Mouse (Mus musculus) left cerebral cortex, postnatal 10 days (tissue): ENCODE results near the gene Tnfsf12. TPM values are rescaled to one million over a fixed set of nuclear protein-coding genes. Genes with fewer than 3 reads are reported as not detected.
"Not testable (repeated sequence)": the region's sequence is repeated elsewhere in the genome, so short reads cannot be mapped to it uniquely, and the experiment has no call there.

Experiments
- DNase-seq, 2 experiments: peaks; one replicate each; pipeline ENCODE4 v3.0.0; 2021 to 2022; ENCODE audit warnings: low spot score in 2 of 2, mixed read lengths in 1 of 2; ENCODE audit errors: extremely low spot score in 1 of 2
- intact Hi-C: fragments of 180-260 bp; cut with DNase I; formaldehyde crosslinking; loops from one replicate; pipeline ENCODE4 v1.15.1; 2025
- total RNA-seq, 2 experiments: library from RNA; stranded (reverse); gene quantifications; 2 replicates each; pipeline ENCODE4 v1.2.3; 2021

The Tnfsf12 gene
- total RNA-seq = 1 to 10 TPM; 7.4 TPM

DNA sequence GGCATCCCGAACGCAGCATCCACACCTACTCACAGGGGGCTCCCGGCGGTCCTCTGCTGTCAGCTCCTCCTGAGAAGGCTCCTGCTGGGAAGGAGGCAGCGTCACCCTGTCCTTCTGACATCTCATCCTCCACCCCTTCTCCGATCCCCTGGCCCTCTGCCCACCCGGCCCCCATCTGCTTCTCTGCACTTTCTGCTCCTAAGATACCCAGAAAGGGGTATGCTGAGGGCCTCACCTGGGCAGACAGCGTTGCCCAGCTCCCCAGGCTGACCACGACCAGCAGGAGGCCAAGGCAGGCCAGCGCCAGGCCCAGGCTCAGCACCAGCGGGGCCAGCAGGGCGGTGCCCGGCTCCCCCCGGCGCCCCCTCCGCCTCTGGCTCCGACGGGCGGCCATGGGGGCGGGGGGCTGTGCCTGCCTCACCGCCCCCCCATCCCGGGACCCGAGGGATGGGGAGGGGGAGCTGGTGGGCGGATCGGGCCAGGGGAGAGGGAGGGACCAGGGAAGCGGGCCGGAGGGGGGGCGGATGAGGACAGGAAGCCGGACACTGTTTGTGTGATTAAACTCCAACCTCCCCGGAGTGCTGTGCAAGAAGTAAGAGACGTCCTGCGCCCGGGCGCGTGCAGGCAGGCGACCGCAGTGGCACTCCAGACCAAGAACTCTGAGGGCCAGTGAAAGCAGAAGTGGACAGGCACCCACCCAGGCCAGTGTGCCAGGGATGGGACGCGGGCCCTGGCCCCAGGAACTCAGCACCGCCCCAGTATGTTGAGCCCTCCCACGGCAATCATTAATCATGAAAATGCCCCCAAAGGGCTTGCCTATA lies at the start of gene Tnfsf12, which contains the start of gene Tnfsfm13:
Tnfsf12 (minus strand) TSS at position 489 of the 821 bp plus-strand sequence.
Tnfsfm13 (minus strand) TSS at position 738 of the 821 bp plus-strand sequence.
- peak in 1 of 2 experiments; percentile 87 for DNase-seq
- intact Hi-C loops = no loop called here

DNA sequence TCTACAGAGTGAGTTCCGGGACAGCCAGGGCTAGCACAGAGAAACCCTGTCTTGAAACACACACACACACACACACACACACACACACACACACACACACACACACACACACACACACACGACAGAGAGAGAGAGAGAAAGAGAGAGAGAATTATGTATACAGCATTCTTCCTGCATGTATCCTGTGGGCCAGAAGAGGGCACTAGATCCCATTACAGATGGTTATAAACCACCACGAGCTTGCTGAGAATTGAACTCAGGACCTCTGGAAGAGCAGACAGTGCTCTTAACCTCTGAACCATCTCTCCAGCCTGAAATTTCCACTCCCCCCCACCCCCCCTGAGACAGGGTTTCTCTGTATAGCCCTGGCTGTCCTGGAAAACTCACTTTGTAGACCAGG lies 35.8 kb upstream of the Tnfsf12 start:
- DNase-seq = not testable (repeated sequence)

DNA sequence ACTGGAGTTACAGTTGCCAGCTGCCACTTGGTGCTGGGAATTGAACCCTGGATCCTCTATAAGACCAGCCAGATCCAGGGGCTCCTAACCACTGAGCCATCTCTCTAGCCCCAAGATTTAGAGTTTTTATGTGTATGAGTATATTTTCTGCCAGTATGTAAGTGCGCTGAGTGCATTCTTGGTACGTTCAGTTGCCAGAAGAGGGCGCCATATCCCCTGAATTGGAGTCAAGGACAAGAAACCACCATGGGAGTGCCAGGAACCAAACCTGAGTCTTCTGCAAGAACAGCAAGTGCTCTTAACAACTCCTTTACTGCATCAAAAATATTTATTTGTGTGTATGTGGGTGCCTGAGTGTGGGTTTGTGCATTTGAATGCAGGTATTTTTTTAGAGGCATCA lies 33.4 kb upstream of the Tnfsf12 start:
- DNase-seq = peak in 1 of 2 experiments; percentile 54
- intact Hi-C loops = no loop called here

More for the DNA sequence above, 35.8 kb upstream of the Tnfsf12 start:
- intact Hi-C loops = not testable (repeated sequence)

DNA sequence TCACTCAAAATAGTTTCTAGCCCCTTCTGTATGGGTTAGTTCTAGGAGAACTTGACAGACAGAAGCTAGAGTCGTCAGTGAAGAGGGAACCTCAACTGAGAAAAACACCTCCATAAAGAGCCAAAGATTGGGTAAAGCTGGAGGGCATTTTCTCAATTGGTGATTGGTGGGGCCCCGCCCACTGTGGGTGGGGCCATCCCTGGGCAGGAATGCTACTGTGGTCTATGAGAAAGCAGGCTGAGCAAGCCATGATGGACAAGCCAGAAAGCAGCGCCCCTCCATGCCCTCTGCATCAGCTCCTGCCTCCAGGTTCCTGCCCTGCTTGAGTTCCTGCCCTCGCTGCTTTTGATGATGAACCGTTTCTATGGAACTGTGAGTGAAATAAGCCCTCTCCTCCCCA lies 30.3 kb upstream of the Tnfsf12 start:
- intact Hi-C loops = no loop called here
- DNase-seq = no peak

DNA sequence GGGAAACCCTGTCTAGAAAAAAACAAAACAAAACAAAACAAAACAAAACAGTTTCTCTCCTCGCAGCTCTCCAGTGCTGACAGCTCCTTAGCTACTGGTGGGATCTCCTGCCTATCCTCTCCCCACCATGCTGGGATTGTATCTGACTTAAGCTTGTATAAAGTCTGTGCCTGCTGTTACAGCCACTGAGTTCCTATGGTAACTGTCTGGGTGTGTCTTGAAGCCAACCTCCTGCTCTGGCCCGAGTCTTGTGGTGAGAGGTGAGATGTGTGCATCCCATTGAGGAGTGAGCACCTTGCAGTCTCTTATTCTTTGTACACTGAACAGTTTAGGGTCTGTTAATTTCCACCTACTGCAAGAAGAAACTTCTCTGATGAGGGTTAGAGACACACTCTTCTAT lies 27.4 kb upstream of the Tnfsf12 start:
- no peak for DNase-seq
- intact Hi-C loops = no loop called here

DNA sequence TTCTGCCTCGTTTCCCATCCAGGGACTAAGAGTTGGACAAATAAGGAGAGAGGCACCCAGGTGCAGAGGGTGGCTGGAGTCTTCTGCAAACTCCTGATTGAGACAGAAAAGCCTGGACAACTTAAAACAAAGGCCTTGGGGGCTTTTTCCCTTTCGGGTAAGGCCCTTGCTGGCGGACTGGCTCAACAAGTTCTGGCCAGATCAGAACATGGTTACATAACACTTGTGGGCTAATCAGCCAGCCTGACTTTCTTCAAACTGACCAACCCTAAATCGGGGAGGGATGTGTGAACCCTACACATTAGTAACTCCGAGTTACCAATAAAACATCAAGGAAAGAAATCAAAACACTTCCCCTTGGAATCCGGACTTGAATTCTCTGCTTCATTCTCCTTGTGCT lies 25.2 kb upstream of the Tnfsf12 start:
- DNase-seq = no peak
- intact Hi-C loops = no loop called here

DNA sequence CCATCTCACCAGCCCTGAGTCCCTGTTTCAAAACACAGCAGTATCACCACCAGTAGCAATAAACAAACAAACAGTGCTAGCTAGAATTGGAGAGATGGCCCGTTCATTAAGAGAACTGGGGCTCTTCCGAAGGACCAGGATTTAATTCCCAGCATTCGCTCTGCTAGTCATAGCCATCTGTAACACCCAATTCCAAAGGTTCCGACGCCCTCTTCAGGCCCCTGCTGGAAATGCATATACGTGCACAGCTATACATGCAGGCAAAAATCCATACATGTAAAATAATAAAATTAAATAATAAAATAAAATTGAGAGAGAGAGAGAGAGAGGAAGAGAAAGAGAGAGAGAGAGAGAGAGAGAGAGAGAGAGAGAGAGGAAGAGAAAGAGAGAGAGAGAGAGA lies 23.8 kb upstream of the Tnfsf12 start:
- intact Hi-C loops = loop anchor here (5.0 kb wide), 1 partner anchor 37 kb away; the partner anchor contains the start of gene Senp3
- DNase-seq = no peak

DNA sequence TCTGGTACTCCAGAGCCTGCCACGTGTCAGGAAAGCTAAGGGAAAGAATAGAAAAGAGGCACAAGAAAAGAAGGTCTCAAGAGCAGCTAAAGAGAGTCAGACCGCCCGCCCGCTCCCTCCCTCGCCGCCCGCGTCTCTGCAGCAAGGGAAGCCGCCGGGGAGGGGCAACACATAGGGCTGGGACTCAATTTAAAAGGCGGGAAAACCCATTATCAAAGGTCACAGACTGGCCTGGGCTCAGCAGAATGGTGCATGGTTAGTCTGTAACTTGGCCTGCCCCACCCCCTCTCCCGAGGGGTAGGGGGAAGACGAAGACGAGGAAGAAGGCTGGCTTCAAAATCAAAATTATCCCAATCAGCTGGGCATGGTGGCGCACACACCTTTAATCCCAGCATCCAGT lies 23.0 kb upstream of the Tnfsf12 start:
- no peak for DNase-seq
- intact Hi-C loops = loop anchor here (5.0 kb wide), 1 partner anchor 36 kb away; the partner anchor contains the start of gene Senp3

DNA sequence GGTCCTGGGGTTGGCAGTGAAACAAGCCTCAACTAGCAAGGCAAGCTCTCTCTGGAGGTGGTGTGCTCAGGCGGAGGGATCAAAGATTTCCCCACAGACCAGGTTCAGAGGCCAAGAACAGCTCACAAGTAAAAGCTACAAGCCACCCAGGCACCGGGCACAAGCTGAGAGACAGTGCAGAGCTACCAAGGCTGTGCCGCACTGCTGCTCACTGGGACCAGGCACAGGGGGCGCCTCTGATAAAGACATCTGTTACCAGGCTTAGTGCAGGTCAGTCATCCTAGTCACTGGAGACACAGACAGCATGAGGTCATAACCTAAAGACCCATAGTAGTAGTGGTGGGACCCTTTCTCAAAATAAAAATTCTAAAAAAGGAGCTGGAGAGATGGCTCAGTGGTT lies 21.3 kb upstream of the Tnfsf12 start:
- intact Hi-C loops = loop anchor here (5.0 kb wide), 1 partner anchor 35 kb away; the partner anchor contains the start of gene Senp3
- no peak for DNase-seq

DNA sequence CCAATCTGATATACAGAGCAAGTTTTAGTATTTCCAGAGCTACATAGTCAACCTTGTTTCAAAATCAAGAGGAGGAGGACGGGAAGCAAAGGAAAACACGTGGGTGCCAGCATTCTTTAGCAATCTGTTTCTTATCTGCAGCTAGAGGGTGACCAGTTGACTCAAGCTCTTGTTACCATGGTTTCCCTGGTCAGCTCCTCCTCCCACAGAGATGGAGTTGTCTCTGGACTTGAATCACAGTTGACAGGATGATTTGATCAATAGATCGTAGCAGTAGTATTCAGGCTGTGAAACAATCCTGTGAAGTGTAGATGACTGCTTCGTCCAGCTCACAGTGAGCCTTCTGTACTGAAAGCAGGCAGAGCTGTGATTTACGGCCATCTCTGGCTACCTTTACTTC lies 20.3 kb upstream of the Tnfsf12 start:
- intact Hi-C loops = loop anchor here (5.0 kb wide), 1 partner anchor 34 kb away; the partner anchor contains the start of gene Senp3
- DNase-seq = peak in 1 of 2 experiments; percentile 16

DNA sequence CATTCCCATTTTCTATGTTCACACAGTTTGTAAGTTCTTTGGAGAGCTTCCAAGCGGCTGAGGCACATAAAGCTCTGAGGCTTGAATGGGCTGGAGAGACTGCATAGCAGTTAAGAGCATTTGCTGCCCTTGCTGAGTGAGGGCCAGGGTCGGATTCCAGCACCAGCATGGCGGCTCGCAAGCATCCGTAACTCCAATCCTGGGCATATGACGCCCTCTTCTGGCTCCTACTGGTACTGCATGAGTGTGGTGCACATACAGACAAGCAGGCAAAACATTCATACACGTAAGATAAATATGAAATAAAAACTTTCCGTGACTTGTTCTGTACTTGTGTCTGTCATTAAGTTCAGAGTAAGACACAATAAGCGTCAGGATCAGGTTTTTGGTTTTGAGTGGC lies 19.8 kb upstream of the Tnfsf12 start:
- intact Hi-C loops = loop anchor here (5.0 kb wide), 1 partner anchor 33 kb away; the partner anchor contains the start of gene Senp3
- DNase-seq = peak in 1 of 2 experiments; percentile 44

DNA sequence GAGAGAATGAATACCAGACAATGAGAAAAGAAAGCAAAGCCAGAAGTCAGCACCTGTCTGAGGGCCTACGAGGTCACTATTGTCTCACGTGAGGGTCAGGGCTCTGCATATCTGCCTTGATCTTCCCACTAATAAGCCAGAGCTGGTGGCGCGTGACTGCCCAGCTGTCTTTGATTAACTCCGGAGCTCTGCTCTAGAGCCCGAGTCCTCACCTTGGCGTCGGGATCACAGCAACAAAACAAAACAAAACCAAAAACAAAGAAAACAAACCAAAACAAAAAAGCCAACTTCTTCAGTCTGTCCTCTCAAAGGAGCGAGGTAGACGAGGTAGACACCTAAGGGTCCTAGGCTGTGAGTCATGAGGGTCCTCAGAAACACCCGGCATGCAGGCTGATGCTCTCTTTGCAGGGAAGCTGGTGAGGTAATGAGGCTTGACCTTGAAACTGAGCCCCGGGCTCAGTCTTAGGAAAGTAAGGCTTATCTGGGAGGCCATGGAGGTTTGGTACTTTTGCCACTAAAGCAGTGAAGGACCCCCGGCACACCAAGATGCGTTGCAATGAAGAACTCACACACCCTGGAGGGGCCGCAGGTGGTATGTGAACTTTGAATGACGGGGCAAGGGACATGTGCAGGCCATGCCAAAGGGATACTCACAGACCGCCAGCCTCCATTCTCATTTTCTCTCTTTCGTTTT lies 19.1 kb upstream of the Tnfsf12 start:
- DNase-seq = peak in 1 of 2 experiments; percentile 37
- intact Hi-C loops = loop anchor here (5.0 kb wide), 1 partner anchor 32 kb away; the partner anchor contains the start of gene Senp3

DNA sequence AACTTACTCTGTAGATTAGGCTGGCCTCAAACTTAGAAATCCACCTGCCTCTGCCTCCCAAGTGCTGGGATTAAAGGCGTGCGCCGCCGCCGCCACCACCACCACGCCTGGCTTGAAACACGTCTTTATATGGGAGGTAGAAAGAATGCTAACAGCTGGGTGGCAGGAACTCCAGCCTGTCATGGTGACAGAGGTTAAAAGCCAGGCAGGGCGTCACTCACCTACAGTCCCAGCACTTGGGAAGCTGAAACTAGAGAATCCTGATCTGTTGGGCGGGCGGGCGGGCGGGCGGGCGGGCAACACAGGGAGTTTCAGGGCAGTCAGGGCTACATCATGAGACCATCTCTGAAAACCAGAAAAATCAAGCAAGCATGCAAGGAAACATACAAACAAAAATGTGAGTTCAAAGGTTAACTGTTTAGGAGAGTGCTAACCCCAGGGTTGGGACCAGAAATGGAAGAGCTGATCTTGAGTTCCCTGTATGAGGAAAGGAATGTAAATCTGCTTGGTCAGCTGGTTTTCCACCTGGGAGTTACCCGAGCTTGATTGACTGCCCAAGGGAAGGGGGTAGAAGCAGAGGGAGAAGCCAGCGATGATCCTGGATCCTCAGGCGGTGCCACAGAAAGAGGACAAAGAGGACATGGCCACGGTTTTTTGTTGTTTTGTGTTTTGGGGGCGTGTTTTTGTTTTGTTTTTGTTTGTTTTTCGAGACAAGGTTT lies 17.5 kb upstream of the Tnfsf12 start:
- intact Hi-C loops = no loop called here
- no peak for DNase-seq

DNA sequence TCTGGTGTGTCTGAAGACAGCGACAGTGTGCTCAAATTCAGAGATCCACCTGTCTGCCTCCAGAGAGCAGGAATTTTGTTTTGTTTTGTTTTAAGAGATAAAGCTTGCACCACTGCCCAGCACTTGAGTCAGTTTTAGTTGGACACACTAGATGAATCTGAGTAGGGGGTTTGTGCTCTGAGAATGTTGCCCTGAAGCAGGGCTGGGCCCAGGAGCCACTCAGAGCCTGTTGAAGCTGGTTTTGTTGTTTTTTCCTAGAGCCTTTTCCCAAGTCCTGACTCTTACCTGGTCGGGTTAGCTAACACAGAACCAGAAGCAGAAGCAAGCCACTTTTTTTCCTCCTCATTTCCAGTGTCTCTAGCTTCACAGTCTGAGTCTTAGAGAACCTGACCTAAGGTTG lies 15.4 kb upstream of the Tnfsf12 start:
- no peak for DNase-seq
- intact Hi-C loops = no loop called here

DNA sequence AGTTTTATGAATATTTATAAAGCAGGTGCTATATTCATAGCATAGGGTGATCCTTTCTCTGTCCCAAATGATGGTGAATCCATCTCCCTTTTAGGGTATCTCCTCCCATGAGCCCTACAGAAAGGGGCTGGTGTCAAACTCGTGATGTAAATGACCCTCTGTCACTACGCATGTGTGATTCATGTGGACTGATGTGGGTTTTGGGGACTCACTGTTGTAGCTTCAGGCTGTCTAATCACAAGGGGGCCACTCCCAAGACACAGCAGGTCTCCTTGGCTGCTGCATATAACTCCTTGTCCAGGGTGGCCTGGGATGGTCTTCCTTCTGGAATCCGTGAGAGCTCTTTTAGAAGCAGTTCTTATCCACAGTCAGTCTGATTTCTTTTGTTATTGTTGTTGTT lies 14.8 kb upstream of the Tnfsf12 start:
- DNase-seq = no peak
- intact Hi-C loops = no loop called here

DNA sequence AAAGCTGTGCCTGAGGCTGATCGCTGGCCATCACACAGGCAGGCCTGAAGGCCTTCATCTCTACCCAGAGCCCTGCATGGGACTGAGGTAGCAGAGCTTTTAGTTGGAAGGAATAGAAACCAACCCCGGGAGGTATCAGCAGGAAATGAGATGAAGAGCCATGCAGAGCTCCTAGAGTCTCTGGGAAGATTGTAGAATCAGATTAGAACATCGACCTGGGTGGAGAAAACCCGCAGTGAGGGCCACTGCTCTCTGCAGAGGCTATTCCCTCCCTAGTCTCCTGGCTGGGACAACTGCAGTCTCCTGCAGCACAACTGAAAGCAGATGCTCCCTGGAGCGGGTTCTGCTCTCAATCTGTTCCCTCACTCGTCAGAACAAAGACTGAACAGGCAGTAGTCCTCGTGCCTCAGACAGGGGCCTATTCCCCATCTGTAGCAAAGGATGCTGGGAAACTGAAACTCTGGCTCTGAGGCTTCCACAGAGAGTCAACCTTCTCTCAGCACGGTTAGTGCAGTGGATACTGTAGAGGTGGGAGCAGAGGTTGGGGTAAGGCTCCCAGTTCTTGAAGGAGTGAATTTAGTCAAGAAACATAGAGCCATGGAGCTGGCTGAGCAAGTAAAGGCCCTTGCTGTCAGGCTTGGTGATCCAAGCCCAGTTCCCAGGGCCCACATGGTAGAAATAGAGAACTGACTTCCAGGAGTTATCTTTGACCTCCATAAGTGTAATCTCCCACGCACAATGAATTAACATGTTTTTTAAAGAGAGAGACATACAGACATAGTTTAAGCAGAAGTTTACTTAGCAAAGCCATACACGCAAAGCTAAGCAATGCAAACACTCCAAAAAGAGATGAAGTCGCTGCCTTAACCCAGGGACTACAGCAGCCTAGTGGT lies 14.2 kb upstream of the Tnfsf12 start:
- intact Hi-C loops = no loop called here
- DNase-seq = no peak

DNA sequence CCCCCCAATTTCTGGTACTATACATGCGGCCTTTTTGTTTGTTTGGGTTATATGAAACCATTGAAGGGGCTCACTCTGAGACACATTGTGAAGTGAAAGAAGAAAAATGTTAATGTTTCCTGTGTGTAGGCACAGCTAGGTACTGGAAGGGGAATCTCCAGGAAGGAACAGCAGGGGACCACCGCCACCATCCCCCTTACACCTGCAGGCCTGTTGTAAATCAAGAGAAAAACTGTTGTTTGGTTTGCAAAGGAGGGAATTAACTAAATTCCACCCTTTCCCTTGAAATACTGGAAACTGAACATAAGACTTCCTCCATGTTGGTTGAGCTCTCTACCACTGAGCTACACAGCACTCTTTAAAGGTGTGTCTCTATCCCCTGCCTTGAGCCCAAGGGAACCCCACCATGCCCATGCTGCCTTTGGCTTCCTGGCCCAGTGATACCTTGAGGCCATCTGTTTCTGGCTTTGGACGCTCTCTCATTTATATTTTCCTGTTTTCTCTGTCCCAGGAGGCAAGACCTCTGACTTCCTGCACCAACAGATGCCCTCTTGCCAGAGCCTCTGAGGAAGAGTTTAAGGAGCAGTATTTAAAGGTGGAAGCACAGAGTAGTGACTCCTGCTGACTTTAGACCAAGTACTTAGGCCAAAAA lies 13.1 kb upstream of the Tnfsf12 start:
- no peak for DNase-seq
- intact Hi-C loops = no loop called here
